Mouse (Mus musculus): Measurements from ENCODE around the gene Usp37. TPM values are rescaled to one million over a fixed set of nuclear protein-coding genes. Genes with fewer than 3 reads are reported as not detected.

Gene Usp37
- polyA plus RNA-seq, 1 experiment from 2014 or later = 28.8 TPM

DNA sequence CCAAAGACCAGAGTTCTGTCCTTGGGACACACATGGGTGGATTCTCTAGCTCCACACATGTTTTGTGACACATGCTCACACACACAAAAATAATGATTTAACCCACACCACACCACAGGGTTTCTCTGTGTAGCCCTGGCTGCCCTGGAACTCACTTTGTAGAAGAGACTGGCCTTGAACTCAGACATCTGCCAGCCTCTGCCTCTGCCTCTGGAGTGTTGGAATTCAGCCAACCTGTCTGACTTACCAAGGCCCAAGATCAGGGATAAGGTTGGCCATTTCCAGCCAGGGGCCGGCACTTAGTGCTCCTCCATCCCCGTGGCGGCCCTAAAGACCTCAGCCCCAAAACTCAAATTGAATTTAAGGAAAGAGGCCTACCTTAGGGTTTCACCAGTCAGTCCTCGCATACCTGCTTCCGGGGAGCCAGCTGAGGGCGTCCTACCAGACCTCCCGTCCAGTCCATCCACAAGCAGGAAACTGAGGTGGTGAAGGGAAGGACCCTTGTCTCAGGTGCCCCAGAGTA, 155.6 kb downstream of the Usp37 start:
- Histone ChIP-seq H3K4me1 (peaks cover 51% of the 10 kb centered on the region), H3K27ac (replicated peaks) (peak overlapping the region; percentile 99), H3K9ac (no peak overlapping the region), H3K4me3 (replicated peaks) (no peak overlapping the region), H3K4me2 (replicated peaks) (no peak overlapping the region), H3K27me3 (no peaks in the 10 kb centered on the region), H3K9me3 (replicated peaks) (no peaks in the 10 kb centered on the region), H3K36me3 (no peaks in the 10 kb centered on the region)
- no peak for ATAC-seq (ENCODE audit: insufficient number of reproducible peaks, low FRiP score, low TSS enrichment, low read depth)
- 72% methylated on average over 7 of the region's 7 CpGs for WGBS

DNA sequence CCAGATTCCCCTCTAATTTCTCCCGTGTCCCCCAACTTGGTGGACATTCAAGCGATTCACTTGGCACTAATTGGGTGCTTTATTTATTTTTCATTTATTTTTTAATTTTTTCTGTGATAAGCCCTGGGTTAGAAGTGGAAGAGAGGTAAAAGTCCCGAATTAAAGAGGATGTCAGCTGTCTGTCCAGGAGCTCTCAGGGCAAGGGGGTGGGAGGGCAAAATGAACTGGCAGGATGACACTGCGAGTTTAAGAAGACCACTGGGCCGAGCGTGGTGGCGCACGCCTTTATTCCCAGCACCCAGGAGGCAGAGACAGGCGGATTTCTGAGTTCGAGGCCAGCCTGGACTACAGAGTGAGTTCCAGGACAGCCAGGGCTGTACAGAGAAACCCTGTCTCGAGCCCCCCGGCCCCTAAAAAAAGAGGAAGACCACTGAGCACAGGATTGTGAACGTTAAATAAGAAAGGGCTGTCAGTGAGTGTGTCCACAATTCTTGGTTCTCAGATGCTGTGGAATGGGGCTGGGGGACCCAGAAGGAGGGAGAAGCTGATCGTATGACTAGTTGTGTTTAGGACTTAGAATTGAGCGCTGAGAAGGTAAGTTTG, 156.6 kb downstream of the Usp37 start:
- Histone ChIP-seq H3K4me2 (replicated peaks) (peak overlapping the region; percentile 69), H3K9ac (peak overlapping the region; percentile 62; the same call in 1 of the 2 replicates), H3K27ac (replicated peaks) (peak overlapping the region; percentile 99), H3K27me3 (no peaks in the 10 kb centered on the region), H3K36me3 (no peaks in the 10 kb centered on the region), H3K9me3 (replicated peaks) (no peaks in the 10 kb centered on the region), H3K4me1 (peaks cover 41% of the 10 kb centered on the region), H3K4me3 (replicated peaks) (peak overlapping the region; percentile 59)
- ATAC-seq (ENCODE audit: insufficient number of reproducible peaks, low FRiP score, low TSS enrichment, low read depth) = no peak
- WGBS = 46% methylated on average over 15 of the region's 15 CpGs

- Histone ChIP-seq H3K9me3 (replicated peaks) (no peaks in the 10 kb centered on the region), H3K27ac (replicated peaks) (peak overlapping the region; percentile 99), H3K36me3 (no peaks in the 10 kb centered on the region), H3K27me3 (no peaks in the 10 kb centered on the region), H3K4me3 (replicated peaks) (peak overlapping the region; percentile 59), H3K9ac (peak overlapping the region; percentile 62), H3K4me2 (replicated peaks) (peak overlapping the region; percentile 69), H3K4me1 (peaks cover 39% of the 10 kb centered on the region)
- peak; percentile 87 for ATAC-seq (ENCODE audit: insufficient number of reproducible peaks, low FRiP score, low TSS enrichment, low read depth)
- under 1% methylated on average over 26 of the region's 26 CpGs for WGBS
Measured at GRCm38 (mm10) chr1:74386714-74387385, 157.2 kb downstream of the Usp37 start.

- Histone ChIP-seq H3K4me3 (replicated peaks) (peak overlapping the region; percentile 59), H3K27ac (replicated peaks) (peak overlapping the region; percentile 99), H3K4me2 (replicated peaks) (peak overlapping the region; percentile 69), H3K9ac (peak overlapping the region; percentile 62), H3K4me1 (peaks cover 39% of the 10 kb centered on the region), H3K36me3 (no peaks in the 10 kb centered on the region), H3K27me3 (no peaks in the 10 kb centered on the region), H3K9me3 (replicated peaks) (no peaks in the 10 kb centered on the region)
- no peak for ATAC-seq (ENCODE audit: insufficient number of reproducible peaks, low FRiP score, low TSS enrichment, low read depth)
- WGBS = 45% methylated on average over 7 of the region's 10 CpGs
Measured at GRCm38 (mm10) chr1:74386363-74386713, 157.7 kb downstream of the Usp37 start.

DNA sequence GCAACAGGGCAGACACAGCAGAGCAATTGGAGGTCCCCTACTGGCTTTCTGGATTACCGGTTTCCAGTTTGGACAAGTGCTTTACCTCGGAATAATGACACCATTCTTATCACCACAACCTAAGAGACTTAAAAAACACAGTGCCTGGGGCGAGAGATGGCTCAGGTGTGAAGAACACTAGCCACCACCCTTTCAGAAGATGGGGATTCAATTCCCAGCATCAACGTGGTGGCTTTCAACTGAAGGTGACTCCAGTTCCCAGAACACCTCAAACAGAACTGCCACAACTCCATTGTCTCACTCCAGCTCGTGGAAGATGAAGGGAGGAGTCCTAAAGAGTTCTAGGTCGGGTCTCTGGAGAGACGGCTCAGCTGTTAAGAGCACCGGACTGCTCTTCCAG, 158.6 kb downstream of the Usp37 start:
- Histone ChIP-seq H3K4me1 (peaks cover 34% of the 10 kb centered on the region), H3K27me3 (no peaks in the 10 kb centered on the region), H3K27ac (replicated peaks) (no peak overlapping the region), H3K4me3 (replicated peaks) (no peak overlapping the region), H3K4me2 (replicated peaks) (no peak overlapping the region), H3K9me3 (replicated peaks) (no peaks in the 10 kb centered on the region), H3K36me3 (no peaks in the 10 kb centered on the region), H3K9ac (no peak overlapping the region)
- no peak for ATAC-seq (ENCODE audit: insufficient number of reproducible peaks, low FRiP score, low TSS enrichment, low read depth)
- 86% methylated on average over 8 of the region's 8 CpGs for WGBS

MicroRNAs within 50 kb of the gene (microRNA counts, 519-probe panel; counts per million panel counts)
- 3,212 counts per million, percentile 77 among the panel's probes with 10 or more counts for microRNA mmu-miR-26b

Small RNA genes lying within 50 kb of the gene (microRNA-seq; reads per million reads assigned to microRNA genes)
- not detected for gene Gm25035 (ENCODE audit: borderline number of aligned reads)
- 31,011 reads per million, percentile 98 among the genes with 10 or more reads in this experiment for gene Mir26b (ENCODE audit: borderline number of aligned reads)

Other genes starting within 250 kb of the Usp37 start
- 56.6 and 63.9 TPM in 2 replicates for gene Tmbim1, start 238.7 kb downstream of the Usp37 start, polyA plus RNA-seq (2015; fragmentation: Nextera tagmentation; extraction: Ambion mirVana)
- 2.5 and 2.8 TPM in 2 replicates for gene Catip, start 182.2 kb downstream of the Usp37 start, polyA plus RNA-seq (2015; fragmentation: Nextera tagmentation; extraction: Ambion mirVana)
- gene Slc11a1, start 169.1 kb downstream of the Usp37 start, polyA plus RNA-seq (2015; fragmentation: Nextera tagmentation; extraction: Ambion mirVana) = 3.7 and 4.7 TPM in 2 replicates
- gene Ctdsp1, start 152.8 kb downstream of the Usp37 start, polyA plus RNA-seq (2015; fragmentation: Nextera tagmentation; extraction: Ambion mirVana) = 86.6 and 89.3 TPM in 2 replicates
- gene Vil1, start 134.9 kb downstream of the Usp37 start, polyA plus RNA-seq (2015; fragmentation: Nextera tagmentation; extraction: Ambion mirVana) = 0.08 and 0.16 TPM in 2 replicates
- gene Cnot9, start 38.2 kb downstream of the Usp37 start, polyA plus RNA-seq (2015; fragmentation: Nextera tagmentation; extraction: Ambion mirVana) = 55.7 and 59.7 TPM in 2 replicates
- gene Plcd4, start 1.4 kb downstream of the Usp37 start, polyA plus RNA-seq (2015; fragmentation: Nextera tagmentation; extraction: Ambion mirVana) = 0.80 and 1.6 TPM in 2 replicates
- gene Zfp142, start 44.0 kb upstream of the Usp37 start, polyA plus RNA-seq (2015; fragmentation: Nextera tagmentation; extraction: Ambion mirVana) = 7.2 and 7.7 TPM in 2 replicates
- 15.2 and 16.1 TPM in 2 replicates for gene Bcs1l, start 44.0 kb upstream of the Usp37 start, polyA plus RNA-seq (2015; fragmentation: Nextera tagmentation; extraction: Ambion mirVana)
- gene Rnf25, start 57.1 kb upstream of the Usp37 start, polyA plus RNA-seq (2015; fragmentation: Nextera tagmentation; extraction: Ambion mirVana) = 39.7 and 40.5 TPM in 2 replicates
- 9.8 and 14.7 TPM in 2 replicates for gene Stk36, start 57.2 kb upstream of the Usp37 start, polyA plus RNA-seq (2015; fragmentation: Nextera tagmentation; extraction: Ambion mirVana)
- 11.5 and 12.2 TPM in 2 replicates for gene Ttll4, start 117.5 kb upstream of the Usp37 start, polyA plus RNA-seq (2015; fragmentation: Nextera tagmentation; extraction: Ambion mirVana)
- 16.9 and 17.0 TPM in 2 replicates for gene Cyp27a1, start 169.3 kb upstream of the Usp37 start, polyA plus RNA-seq (2015; fragmentation: Nextera tagmentation; extraction: Ambion mirVana)
- gene Prkag3, start 204.9 kb upstream of the Usp37 start, polyA plus RNA-seq (2015; fragmentation: Nextera tagmentation; extraction: Ambion mirVana) = 5.7 and 7.5 TPM in 2 replicates
- 37.6 and 40.1 TPM in 2 replicates for gene Wnt6, start 227.6 kb upstream of the Usp37 start, polyA plus RNA-seq (2015; fragmentation: Nextera tagmentation; extraction: Ambion mirVana)
- gene Wnt10a, start 247.2 kb upstream of the Usp37 start, polyA plus RNA-seq (2015; fragmentation: Nextera tagmentation; extraction: Ambion mirVana) = 13.3 and 16.3 TPM in 2 replicates